Mouse (Mus musculus) layer of hippocampus, adult 2 months (tissue): ENCODE data around the gene Ifitm5. TPM values are rescaled to one million over a fixed set of nuclear protein-coding genes. Genes with fewer than 3 reads are reported as not detected.
A peak's percentile ranks its signal among the peaks of the same experiment; 100 is the strongest.
"Not testable (repeated sequence)": the region's sequence is repeated elsewhere in the genome, so short reads cannot be mapped to it uniquely, and the experiment has no call there.

ENCODE experiments used
- DNase-seq, 2 experiments: peaks; one replicate each; pipeline ENCODE4 v3.0.0; 2022; ENCODE audit warnings: low spot score in 2 of 2
- H3K27ac ChIP-seq: fragments of 200-600 bp; 2 replicates; pipeline ENCODE4 v1.8.1; 2022
- H3K4me3 ChIP-seq: fragments of 200-600 bp; 2 replicates; pipeline ENCODE4 v1.8.1; 2022; ENCODE audit warnings: mild to moderate bottlenecking
- CTCF ChIP-seq: fragments of 200-600 bp; conservative IDR thresholded peaks from 2 replicates; pipeline ENCODE4 v1.8.1; 2022; ENCODE audit warnings: antibody characterized with exemption, mild to moderate bottlenecking, moderate library complexity
- total RNA-seq, 2 experiments: library from RNA; stranded (reverse); gene quantifications; 2 replicates each; pipeline ENCODE4 v1.2.3; 2021

Gene Ifitm5
- total RNA-seq, 2 experiments from 2014 or later: not detected

- no peak overlapping the region for H3K27ac ChIP-seq
- no peak overlapping the region for H3K4me3 ChIP-seq
- DNase-seq: no peak
- TF ChIP-seq CTCF: no peak
Measured at GRCm38 (mm10) chr7:140973396-140974165, 23.5 kb upstream of the Ifitm5 start.

- no peak overlapping the region for H3K27ac ChIP-seq
- no peak for DNase-seq
Measured at GRCm38 (mm10) chr7:140971479-140972171, 21.5 kb upstream of the Ifitm5 start.

GRCm38 (mm10) chr7:140970931-140971330, 20.8 kb upstream of the Ifitm5 start:
- Histone ChIP-seq H3K4me3 (no peak overlapping the region), H3K27ac (no peak overlapping the region)
- no peak for DNase-seq
- no peak for TF ChIP-seq CTCF

More at GRCm38 (mm10) chr7:140971479-140972171, 21.5 kb upstream of the Ifitm5 start:
- no peak overlapping the region for H3K4me3 ChIP-seq
- TF ChIP-seq CTCF: no peak

GRCm38 (mm10) chr7:140968710-140969109, 18.6 kb upstream of the Ifitm5 start:
- H3K27ac ChIP-seq, H3K4me3 ChIP-seq, DNase-seq: not testable (repeated sequence)

- Histone ChIP-seq H3K4me3 (no peak overlapping the region), H3K27ac (no peak overlapping the region)
- DNase-seq: no peak
- no peak for TF ChIP-seq CTCF
Measured at GRCm38 (mm10) chr7:140967862-140968591, 17.9 kb upstream of the Ifitm5 start.

GRCm38 (mm10) chr7:140966921-140967320, 16.8 kb upstream of the Ifitm5 start, which contains the start of gene Ifitm1:
TSS of gene Ifitm1 (plus strand) at chr7:140967221.
- TF ChIP-seq CTCF: no peak
- Histone ChIP-seq H3K27ac (no peak within 1 kb of the TSS), H3K4me3 (no peak within 1 kb of the TSS)
- DNase-seq: no peak

- TF ChIP-seq CTCF: no peak
- H3K27ac ChIP-seq: no peak overlapping the region
- no peak for DNase-seq
- no peak overlapping the region for H3K4me3 ChIP-seq
Measured at GRCm38 (mm10) chr7:140962733-140963132, 12.6 kb upstream of the Ifitm5 start.

GRCm38 (mm10) chr7:140961416-140961815, 11.3 kb upstream of the Ifitm5 start:
- H3K27ac ChIP-seq: no peak overlapping the region
- DNase-seq: no peak
- H3K4me3 ChIP-seq: no peak overlapping the region
- TF ChIP-seq CTCF: no peak

GRCm38 (mm10) chr7:140960026-140960425, 9.9 kb upstream of the Ifitm5 start:
- no peak for TF ChIP-seq CTCF
- H3K27ac ChIP-seq: no peak overlapping the region
- DNase-seq: no peak
- H3K4me3 ChIP-seq: no peak overlapping the region

- Histone ChIP-seq H3K4me3 (no peak overlapping the region), H3K27ac (no peak overlapping the region)
- peak in 1 of 2 experiments; percentile 42 for DNase-seq
- TF ChIP-seq CTCF: peak; percentile 75
Measured at GRCm38 (mm10) chr7:140959181-140959901, 9.2 kb upstream of the Ifitm5 start.

GRCm38 (mm10) chr7:140956556-140956869, 6.4 kb upstream of the Ifitm5 start:
- H3K27ac ChIP-seq: peak overlapping the region; percentile 65
- H3K4me3 ChIP-seq: no peak overlapping the region
- no peak for DNase-seq
- TF ChIP-seq CTCF: no peak

- DNase-seq: peak in 1 of 2 experiments; percentile 23
- no peak for TF ChIP-seq CTCF
- H3K27ac ChIP-seq: peak within 1 kb of the TSS; percentile 65
- H3K4me3 ChIP-seq: peak within 1 kb of the TSS; percentile 35
Measured at GRCm38 (mm10) chr7:140955758-140956555, 5.9 kb upstream of the Ifitm5 start, which contains the start of the genes Gm45717 and Ifitm2. TSS of gene Gm45717 (minus strand) at chr7:140955937. TSS of gene Ifitm2 (minus strand) at chr7:140955987.
